Mouse (Mus musculus): ENCODE results near the gene Bpi. TPM values are rescaled to one million over a fixed set of nuclear protein-coding genes. Genes with fewer than 3 reads are reported as not detected.

Gene Bpi
- polyA plus RNA-seq, 1 experiment from 2014 or later = not detected

DNA sequence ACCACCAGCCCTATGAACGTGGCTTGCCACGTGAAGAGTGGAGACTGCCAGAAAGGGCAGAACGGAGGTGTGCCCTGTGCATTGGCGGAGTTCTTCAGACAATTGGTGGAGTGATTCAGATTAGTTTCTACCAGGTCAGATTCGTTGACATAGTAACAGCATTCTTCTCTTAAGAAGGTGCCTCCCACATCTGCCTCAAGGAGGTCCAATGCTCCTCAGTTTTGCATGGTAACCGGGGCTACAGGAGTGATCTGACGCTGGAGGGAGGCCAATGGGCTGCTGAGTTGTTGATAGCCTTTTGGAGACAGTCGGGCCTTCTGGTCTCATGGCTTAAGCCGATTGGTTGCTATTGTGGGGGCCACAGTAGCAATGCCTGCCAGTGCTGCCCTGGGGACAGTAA lies 37.8 kb downstream of the Bpi start:
- Histone ChIP-seq H3K36me3 (ENCODE audit: inconsistent target) (no peaks in the 10 kb centered on the region), H3K4me3 (ENCODE audit: inconsistent target) (no peak overlapping the region), H3K27ac (no peak overlapping the region), H3K79me2 (ENCODE audit: inconsistent target) (no peaks in the 10 kb centered on the region)
- 88% methylated on average over 9 of the region's 9 CpGs for WGBS (ENCODE audit: missing documents)

DNA sequence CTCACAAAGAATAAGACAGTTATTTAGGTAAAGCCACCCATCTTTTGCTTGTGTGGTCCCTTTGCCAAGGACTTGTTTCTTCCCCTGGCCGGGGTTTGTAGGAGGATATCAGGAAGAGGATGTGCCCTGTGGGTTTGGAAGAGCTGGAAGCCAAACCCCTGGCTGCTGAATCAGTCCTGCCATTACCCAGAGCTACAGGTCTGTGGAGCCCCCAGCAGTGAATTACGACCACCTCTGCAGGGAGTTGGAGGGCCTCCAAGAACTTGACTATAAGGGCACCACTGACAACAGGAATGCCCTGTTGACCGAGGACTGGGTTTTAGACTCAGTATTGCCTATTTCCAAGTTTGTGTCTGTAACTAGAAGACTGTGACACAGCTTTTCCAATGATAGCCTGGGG lies 41.3 kb downstream of the Bpi start:
- 91% methylated on average over 3 of the region's 3 CpGs for WGBS (ENCODE audit: missing documents)
- Histone ChIP-seq H3K79me2 (ENCODE audit: inconsistent target) (no peaks in the 10 kb centered on the region), H3K4me3 (ENCODE audit: inconsistent target) (no peak overlapping the region), H3K36me3 (ENCODE audit: inconsistent target) (no peaks in the 10 kb centered on the region), H3K27ac (no peak overlapping the region)

DNA sequence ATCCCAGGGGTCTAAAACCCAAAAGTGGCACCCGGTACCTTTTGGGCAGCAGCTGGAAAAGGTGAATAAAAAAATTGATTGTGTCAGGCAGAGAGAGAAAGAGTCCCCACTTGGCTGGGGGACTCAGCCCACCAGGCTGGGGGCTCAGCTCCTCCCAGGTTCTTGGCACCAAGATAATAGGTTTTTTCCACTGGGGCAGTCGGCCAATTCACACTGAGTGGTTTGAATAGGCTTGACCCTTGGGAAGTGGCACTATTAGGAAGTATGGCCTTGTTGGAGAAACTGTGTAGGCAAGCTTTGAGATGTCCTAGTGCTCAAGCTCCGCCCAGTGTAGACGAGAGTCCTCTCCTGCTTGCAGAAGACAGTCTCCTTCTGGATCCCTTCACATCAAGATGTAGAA lies 41.8 kb downstream of the Bpi start:
- 100% methylated on average over 4 of the region's 4 CpGs for WGBS (ENCODE audit: missing documents)
- Histone ChIP-seq H3K79me2 (ENCODE audit: inconsistent target) (no peaks in the 10 kb centered on the region), H3K27ac (no peak overlapping the region), H3K36me3 (ENCODE audit: inconsistent target) (no peaks in the 10 kb centered on the region), H3K4me3 (ENCODE audit: inconsistent target) (no peak overlapping the region)

DNA sequence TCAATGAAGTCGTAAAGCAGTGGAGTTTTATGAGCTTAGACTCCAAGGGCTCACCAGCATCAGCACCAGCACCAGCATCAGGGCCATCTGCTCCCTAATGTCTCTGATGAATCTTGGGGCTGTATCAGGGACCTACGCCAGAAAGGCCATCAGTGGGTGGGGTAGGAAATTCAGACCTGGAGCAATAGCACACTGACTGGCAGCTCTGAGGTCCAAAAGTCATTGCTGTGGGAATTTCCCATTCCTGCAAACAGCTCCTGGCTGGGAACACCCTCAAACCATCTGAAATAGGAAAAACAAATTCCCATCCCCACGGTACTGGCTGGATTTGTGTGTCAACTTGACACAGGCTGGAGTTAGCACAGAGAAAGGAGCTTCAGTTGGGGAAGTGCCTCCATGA lies 44.9 kb downstream of the Bpi start:
- no peak overlapping the region for H3K4me3 ChIP-seq (ENCODE audit: inconsistent target)
- H3K27ac ChIP-seq = no peak overlapping the region
- H3K36me3 ChIP-seq (ENCODE audit: inconsistent target) = no peaks in the 10 kb centered on the region
- H3K79me2 ChIP-seq (ENCODE audit: inconsistent target) = no peaks in the 10 kb centered on the region
- 90% methylated on average over 3 of the region's 3 CpGs for WGBS (ENCODE audit: missing documents)

DNA sequence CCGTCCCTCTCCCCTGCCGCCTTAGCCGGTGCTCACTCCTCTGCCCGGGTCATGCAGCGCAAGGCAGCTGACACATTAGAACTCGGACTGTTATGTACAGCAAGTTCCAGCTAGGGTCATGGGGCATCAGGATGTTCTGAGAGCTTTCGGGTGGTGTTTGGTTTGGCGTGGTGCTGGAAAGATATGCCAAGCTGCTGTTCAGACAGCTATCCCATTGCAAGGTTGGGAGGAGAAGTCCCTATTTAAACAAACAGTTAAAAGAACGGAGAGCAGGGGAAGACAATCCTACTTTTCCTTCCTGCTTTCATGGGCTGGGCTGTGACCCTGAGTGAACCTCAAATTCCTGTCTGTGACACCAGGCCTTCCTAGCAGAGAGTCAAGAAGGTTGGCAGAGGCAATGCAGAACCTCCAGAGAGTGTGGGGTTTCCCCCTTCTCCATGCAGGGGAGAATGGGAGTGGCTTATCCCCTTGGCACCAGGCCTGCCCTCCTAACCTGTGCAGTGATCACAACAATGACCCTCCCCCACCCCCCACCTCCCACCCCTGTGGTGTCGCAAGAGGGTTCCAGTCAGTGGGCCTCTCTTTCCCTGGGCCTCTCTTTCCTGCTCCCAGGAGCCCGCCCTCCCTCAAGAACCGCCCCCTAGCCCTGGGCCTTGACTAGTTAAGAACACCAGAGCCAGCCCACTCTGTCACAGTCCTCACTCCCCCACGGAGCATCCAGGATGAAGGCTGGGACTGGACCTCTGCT lies 48.2 kb downstream of the Bpi start, which contains the start of gene Lbp:
TSS of gene Lbp (plus strand) at position 546 of the 748 bp plus-strand sequence.
- Histone ChIP-seq H3K4me3 (ENCODE audit: inconsistent target) (no peak within 1 kb of the TSS), H3K79me2 (ENCODE audit: inconsistent target) (no peaks in the 10 kb centered on the region), H3K36me3 (ENCODE audit: inconsistent target) (no peaks in the 10 kb centered on the region), H3K27ac (no peak within 1 kb of the TSS)
- WGBS (ENCODE audit: missing documents) = 14% methylated on average over 12 of the region's 13 CpGs

DNA sequence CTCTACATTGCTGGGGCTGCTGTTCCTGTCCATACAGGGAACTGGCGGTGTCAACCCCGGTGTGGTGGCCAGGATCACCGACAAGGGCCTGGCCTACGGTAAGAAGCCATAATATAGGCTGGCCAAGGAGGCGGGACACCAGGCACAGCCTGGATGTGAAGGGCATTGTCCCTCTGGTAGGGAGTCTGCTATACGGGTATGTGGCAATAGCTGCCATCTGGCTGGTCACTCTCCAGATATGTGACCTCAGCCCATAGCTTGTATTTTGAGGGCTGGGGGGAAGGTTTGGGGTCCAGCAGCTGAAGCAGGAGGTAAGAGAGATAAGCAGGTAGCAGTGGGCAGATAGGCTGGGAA lies 48.8 kb downstream of the Bpi start:
- WGBS (ENCODE audit: missing documents) = 23% methylated on average over 6 of the region's 6 CpGs
- H3K27ac ChIP-seq = no peak overlapping the region
- H3K79me2 ChIP-seq (ENCODE audit: inconsistent target) = no peaks in the 10 kb centered on the region
- H3K4me3 ChIP-seq (ENCODE audit: inconsistent target) = no peak overlapping the region
- H3K36me3 ChIP-seq (ENCODE audit: inconsistent target) = no peaks in the 10 kb centered on the region

DNA sequence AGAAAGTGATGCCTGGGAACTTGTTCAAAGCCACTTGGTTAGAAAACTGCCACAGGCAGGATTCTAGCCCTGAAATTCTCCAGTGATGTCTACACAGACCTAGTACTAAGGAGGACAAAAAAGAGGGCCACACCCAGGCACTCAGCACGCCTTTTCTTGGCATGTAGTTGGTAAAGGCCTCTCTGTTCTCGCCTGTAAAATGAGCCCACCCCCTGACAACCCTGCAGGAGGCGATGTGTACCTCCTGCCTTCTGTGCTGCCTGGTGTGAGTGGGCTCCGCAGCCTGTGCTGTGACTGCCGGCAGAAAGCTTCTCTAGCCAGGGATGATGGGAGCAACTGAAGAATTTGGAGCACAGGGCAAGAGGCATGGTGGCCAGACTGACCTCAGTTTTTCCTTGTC lies 50.4 kb downstream of the Bpi start:
- H3K27ac ChIP-seq = no peak overlapping the region
- H3K79me2 ChIP-seq (ENCODE audit: inconsistent target) = no peaks in the 10 kb centered on the region
- H3K4me3 ChIP-seq (ENCODE audit: inconsistent target) = no peak overlapping the region
- 88% methylated on average over 5 of the region's 5 CpGs for WGBS (ENCODE audit: missing documents)
- H3K36me3 ChIP-seq (ENCODE audit: inconsistent target) = no peaks in the 10 kb centered on the region

DNA sequence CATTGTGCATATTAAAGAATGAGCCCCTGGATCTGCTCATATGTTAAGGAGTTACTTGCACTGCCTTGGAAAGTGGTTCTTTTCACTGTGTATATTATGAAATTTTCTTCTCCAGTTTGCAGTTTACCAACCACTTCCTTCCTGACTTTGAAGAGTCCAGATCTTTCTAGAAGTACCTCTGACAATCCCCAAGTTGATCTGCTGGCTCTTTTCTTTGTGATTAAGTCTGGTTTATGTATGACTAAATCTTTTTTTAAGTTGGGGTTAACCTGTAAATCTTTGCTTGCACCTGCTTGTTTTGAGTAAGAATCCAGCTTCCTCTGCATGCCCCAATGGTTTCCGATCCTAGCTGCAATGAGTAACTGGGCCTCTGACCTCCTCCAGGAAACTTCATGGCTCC lies 55.2 kb downstream of the Bpi start:
- WGBS (ENCODE audit: missing documents) = 65% methylated on average over 1 of the region's 1 CpGs
- Histone ChIP-seq H3K79me2 (ENCODE audit: inconsistent target) (no peaks in the 10 kb centered on the region), H3K27ac (no peak overlapping the region), H3K4me3 (ENCODE audit: inconsistent target) (no peak overlapping the region), H3K36me3 (ENCODE audit: inconsistent target) (no peaks in the 10 kb centered on the region)

DNA sequence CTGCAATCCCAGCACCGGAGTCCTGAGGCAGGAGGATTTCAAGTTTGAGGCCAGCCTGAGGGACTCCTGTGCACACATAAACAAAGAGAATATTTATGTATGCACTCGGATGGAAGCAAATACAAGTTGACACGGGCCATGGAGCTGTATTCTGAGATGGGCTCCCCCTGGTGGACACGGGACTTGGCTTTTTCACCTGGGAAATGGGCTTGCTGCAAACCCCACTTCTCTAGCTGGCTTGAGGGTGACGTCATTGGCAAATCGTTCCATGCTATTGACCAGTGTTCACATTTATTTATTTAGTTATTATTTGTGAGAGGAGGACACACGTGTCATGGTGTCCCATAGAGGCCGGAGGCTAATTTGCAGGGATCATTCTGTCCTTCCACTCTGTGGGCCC lies 58.5 kb downstream of the Bpi start:
- Histone ChIP-seq H3K27ac (no peak overlapping the region), H3K36me3 (ENCODE audit: inconsistent target) (no peaks in the 10 kb centered on the region), H3K4me3 (ENCODE audit: inconsistent target) (no peak overlapping the region), H3K79me2 (ENCODE audit: inconsistent target) (no peaks in the 10 kb centered on the region)
- 83% methylated on average over 8 of the region's 8 CpGs for WGBS (ENCODE audit: missing documents)

DNA sequence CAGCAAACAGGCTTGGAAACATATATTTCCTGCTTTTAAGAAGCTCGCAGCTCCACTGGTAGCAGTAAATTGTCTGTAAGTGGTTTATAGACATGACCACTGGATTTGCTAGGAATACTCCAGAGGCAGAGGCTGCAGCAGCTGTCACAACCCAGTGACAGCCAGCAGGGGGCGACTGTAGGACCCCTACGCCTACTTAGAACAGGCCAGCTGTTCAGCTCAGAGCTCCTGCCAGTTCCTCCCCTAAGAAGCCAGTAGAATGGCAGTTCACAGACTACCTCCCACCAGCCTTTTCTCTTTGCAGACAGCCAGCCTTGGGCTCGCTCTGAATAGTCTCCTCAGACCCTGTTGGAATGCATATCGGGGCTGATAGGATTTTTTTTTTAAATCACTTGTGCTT lies 59.1 kb downstream of the Bpi start:
- H3K79me2 ChIP-seq (ENCODE audit: inconsistent target) = no peaks in the 10 kb centered on the region
- H3K27ac ChIP-seq = no peak overlapping the region
- 69% methylated on average over 5 of the region's 5 CpGs for WGBS (ENCODE audit: missing documents)
- no peak overlapping the region for H3K4me3 ChIP-seq (ENCODE audit: inconsistent target)
- H3K36me3 ChIP-seq (ENCODE audit: inconsistent target) = no peaks in the 10 kb centered on the region

DNA sequence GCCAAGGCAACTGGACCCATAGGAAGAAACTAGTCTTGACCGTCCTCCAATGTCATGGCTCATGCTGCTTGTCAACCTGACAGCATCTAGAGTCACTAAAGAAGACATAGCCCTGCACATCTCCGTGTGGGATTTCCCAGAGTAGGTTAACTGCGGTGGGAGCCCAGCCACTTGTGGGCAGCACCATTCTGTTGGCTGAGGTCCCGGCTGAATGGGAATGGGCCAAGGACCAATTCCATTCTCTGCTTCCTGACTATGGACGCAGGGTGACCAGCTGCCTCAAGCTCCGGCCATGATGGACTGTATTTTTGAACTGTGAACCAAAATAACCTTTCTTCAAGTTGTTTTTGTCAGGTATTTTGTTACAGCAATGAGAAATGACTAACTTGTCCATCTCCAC lies 63.7 kb downstream of the Bpi start:
- H3K36me3 ChIP-seq (ENCODE audit: inconsistent target) = no peaks in the 10 kb centered on the region
- WGBS (ENCODE audit: missing documents) = 98% methylated on average over 6 of the region's 6 CpGs
- no peaks in the 10 kb centered on the region for H3K79me2 ChIP-seq (ENCODE audit: inconsistent target)

DNA sequence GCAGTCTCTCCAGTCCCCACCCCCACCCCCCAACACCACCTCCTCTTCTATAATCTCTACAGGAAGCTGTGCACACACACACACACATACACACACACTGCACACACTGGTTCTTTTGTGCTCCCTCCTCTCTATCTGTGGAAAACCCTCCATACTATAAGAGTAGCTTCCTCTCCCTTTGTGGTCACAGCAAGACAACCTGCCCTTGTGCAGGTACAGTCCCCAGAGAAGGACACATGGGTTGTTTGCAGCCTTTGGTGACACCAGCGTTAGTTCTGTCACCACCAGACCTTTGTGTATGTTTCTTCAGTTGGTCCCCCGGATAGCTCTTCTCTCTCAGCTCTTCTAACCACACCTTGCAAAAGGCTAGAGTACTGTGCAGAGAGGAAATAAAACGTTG lies 65.0 kb downstream of the Bpi start:
- no peak overlapping the region for H3K27ac ChIP-seq

More for the DNA sequence above, 63.7 kb downstream of the Bpi start:
- no peak overlapping the region for H3K4me3 ChIP-seq (ENCODE audit: inconsistent target)
- no peak overlapping the region for H3K27ac ChIP-seq

DNA sequence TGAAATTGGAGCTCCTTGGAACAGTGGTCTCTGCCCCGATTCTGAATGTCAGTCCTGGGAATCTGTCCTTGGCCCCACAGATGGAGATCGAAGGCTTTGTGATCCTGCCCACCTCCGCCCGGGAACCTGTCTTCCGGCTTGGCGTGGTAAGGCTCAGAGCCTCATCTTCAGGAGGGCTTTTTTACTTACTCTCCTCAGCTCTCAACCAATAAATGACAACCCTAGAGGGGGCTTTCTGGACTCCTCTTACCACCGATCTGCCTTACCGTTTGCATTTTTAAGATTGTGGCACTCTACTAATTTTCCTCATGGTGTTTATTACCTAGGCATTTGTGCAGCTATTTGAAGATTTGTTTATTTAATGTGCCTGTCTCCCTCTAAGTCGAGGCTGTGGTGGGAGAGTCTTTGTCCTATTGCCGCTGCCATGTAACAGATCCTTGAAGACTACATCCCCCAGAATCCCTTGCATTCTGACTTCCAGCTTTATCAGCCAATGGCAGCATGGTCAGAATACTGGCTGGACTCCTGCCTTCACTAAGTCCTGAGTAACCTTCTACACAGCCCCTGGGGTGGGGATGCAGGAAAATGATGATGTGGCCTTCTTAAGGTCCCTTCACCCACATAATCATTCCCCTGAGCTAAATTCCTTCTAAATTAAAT lies 66.8 kb downstream of the Bpi start:
- 92% methylated on average over 10 of the region's 10 CpGs for WGBS (ENCODE audit: missing documents)
- no peaks in the 10 kb centered on the region for H3K36me3 ChIP-seq (ENCODE audit: inconsistent target)
- no peak overlapping the region for H3K27ac ChIP-seq
- no peaks in the 10 kb centered on the region for H3K79me2 ChIP-seq (ENCODE audit: inconsistent target)
- H3K4me3 ChIP-seq (ENCODE audit: inconsistent target) = no peak overlapping the region

More for the DNA sequence above, 65.0 kb downstream of the Bpi start:
- Histone ChIP-seq H3K36me3 (ENCODE audit: inconsistent target) (no peaks in the 10 kb centered on the region), H3K4me3 (ENCODE audit: inconsistent target) (no peak overlapping the region), H3K79me2 (ENCODE audit: inconsistent target) (no peaks in the 10 kb centered on the region)
- 47% methylated on average over 3 of the region's 3 CpGs for WGBS (ENCODE audit: missing documents)

DNA sequence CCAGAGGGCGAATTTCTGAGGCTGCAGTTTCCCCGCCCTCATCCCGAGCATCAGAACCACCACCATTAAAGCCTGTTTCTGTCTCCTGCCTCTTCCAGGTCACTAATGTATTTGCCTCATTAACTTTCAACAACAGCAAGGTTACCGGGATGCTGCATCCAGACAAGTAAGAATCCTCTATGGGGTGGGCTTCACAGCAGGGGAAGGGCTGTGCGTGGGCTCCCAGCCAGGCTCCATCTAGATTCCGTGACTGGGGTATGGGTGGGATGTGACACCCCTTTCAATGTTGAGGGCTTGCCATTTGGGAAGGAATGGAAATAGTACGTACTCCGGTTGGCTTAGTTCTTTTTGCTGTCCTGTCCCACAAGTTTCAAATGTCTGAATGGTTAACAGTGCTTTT lies 67.7 kb downstream of the Bpi start:
- H3K4me3 ChIP-seq (ENCODE audit: inconsistent target) = no peak overlapping the region
- no peak overlapping the region for H3K27ac ChIP-seq
- H3K79me2 ChIP-seq (ENCODE audit: inconsistent target) = no peaks in the 10 kb centered on the region
- no peaks in the 10 kb centered on the region for H3K36me3 ChIP-seq (ENCODE audit: inconsistent target)
- 92% methylated on average over 8 of the region's 8 CpGs for WGBS (ENCODE audit: missing documents)
